Mouse (Mus musculus): ENCODE measurements around the gene Casc3. TPM values are rescaled to one million over a fixed set of nuclear protein-coding genes. Genes with fewer than 3 reads are reported as not detected.

Gene Casc3
- total RNA-seq, 1 experiment from 2014 or later: 22.8 TPM

DNA sequence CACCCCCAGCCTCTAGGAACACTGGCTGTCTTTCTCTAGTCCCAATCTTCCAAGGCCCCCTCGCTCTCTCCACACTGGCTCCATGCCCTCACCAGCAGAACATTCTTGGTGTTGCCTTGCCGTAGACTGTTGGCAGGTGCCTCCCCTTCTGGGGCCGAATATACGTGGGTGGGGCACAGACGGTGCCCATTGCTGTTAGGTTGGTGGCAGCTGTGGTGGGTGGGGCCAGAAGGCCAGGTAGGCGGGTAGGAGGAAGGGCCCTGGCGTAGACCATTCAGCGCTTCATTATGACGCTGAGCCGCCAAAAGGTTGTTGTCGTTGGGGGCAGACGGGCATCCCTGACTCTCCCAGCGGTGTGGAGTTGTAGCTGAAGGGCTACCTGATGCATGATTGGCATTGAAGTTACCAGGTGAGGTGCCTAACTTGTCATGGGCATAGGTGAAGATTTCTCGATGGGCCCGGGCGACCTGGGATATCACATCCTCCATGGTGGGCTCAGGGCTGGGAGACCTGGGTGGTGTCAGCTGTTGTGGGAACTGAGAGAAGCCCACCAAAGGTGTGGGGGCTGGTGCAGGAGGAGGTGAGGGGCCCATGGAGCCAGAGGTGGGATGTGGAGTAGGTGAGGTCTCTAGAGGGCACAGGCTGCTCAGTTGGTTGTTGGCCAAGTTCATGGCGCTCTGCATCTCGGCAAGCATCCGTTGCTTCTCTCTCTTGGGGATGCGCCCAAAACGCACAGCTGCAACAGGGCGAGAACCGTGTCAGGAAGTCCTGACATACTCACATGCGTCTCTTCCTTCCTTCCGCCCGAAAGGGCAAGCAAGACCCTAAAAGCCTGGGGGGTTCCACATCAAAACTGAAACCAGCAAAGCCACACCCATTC, 34.4 kb upstream of the Casc3 start:
- ATAC-seq (replicated peaks in 1 of 2; ENCODE audit: insufficient read depth in 1 of 2, low FRiP score in 2 of 2, low TSS enrichment in 1 of 2, low read depth in 1 of 2, poor library complexity in 2 of 2, severe bottlenecking in 2 of 2): no peak

DNA sequence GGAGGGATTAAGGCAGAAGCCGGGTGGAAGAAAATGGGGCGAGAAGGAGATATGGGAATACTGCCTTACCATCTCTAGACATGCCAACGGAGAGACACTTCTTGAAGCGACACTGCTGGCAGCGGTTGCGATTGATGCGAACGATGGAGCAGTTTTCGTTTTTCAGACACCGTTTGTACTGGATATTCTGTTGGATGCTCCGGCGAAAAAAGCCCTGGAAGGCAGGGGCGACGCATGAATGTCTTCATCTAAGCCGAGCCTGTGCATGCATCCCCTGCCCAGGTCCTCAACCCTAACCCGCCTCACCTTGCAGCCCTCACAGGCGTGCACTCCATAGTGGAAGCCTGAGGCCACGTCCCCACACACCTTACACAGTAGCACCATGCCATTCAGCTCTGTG, 33.6 kb upstream of the Casc3 start:
- no peak for ATAC-seq (replicated peaks in 1 of 2; ENCODE audit: insufficient read depth in 1 of 2, low FRiP score in 2 of 2, low TSS enrichment in 1 of 2, low read depth in 1 of 2, poor library complexity in 2 of 2, severe bottlenecking in 2 of 2)

DNA sequence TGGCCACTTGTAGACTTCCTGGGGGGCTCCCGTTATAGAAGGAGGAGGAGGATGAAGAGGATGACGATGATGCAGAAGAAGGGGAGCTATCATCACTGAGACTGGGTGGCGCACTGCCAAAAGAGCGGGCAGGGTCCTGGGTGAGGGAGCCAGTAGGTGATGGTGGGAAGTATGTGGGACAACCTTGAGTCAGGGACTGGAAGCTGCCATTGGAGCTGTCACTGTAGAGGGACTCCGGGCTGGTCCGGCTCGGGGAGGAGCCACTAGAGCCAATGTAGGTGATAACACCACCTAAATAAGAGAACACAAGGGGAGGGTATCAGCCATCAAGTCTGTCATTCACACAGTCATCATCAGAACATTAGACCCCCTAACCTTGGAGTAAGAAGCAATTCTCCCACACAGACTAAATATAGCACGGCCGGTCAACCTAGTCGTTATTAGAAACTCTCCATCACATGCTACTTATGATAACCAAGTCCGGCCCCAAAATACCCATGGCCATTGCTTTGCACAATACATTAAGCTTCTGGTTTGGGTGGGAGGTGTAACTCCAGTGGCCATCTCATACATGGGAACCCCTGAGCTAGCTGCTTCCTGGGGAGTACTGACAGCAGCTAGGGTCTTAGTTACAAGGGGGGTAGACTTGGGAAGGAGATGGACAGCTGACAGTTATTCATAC, 32.7 kb upstream of the Casc3 start:
- ATAC-seq (replicated peaks in 1 of 2; ENCODE audit: insufficient read depth in 1 of 2, low FRiP score in 2 of 2, low TSS enrichment in 1 of 2, low read depth in 1 of 2, poor library complexity in 2 of 2, severe bottlenecking in 2 of 2): no peak

DNA sequence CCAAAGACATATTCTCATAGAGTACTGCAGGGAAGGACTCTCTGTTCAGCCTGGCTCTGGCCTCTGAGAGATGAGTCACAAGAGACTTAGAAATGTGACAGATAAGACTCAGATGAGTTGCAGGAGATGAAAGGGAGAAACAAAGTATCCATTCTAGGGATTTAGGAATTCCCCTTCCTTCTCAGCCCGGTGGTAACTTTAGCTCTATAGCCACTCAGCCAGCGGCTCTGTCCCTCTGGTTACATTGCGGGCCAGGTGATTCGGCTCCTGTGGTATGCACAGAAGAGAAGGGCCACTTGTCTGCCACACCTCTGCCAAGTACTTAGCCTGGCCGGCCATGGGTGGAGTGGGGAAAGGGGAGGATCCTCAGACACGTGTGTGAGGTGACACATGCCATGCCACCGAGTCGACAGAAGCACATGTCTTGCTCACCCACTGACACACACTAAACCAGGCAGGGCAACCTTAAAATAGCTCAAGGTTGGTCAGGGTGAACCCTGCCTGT, 32.0 kb upstream of the Casc3 start:
- ATAC-seq (replicated peaks in 1 of 2; ENCODE audit: insufficient read depth in 1 of 2, low FRiP score in 2 of 2, low TSS enrichment in 1 of 2, low read depth in 1 of 2, poor library complexity in 2 of 2, severe bottlenecking in 2 of 2): no peak

DNA sequence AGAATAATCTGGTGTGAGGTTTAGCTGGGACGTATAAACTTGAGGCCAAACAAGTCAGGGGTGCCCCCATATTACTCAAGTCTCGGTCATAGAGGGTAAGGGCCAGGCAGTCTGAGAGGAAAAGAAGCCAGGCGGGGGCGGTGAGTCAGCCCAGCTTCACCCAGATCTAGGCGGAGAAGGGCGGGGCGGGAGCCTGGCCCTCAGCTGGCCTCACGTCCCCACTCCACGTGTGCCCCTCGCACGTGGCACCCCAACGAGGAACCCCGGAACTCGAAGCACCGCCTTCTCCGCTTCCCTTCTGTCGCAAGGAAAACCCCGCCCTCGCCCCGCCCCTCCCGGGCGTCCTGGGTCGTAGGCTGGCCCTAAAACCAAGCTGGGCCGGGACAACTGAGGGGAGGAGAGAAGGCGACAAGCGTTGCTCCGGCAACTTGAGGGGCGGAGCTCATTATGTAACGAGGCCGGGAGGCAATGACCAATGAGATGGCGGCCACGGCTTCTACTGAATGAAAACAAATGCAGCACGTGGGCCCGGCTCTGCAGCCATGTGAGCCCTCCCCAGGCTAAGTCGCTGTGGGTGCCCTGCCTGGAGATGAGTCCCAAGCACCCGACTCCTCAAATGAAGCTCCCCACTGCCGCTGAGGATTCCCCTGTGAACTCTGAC, 30.9 kb upstream of the Casc3 start:
- peak; percentile 74 to 89 for ATAC-seq (replicated peaks in 1 of 2; ENCODE audit: insufficient read depth in 1 of 2, low FRiP score in 2 of 2, low TSS enrichment in 1 of 2, low read depth in 1 of 2, poor library complexity in 2 of 2, severe bottlenecking in 2 of 2)

DNA sequence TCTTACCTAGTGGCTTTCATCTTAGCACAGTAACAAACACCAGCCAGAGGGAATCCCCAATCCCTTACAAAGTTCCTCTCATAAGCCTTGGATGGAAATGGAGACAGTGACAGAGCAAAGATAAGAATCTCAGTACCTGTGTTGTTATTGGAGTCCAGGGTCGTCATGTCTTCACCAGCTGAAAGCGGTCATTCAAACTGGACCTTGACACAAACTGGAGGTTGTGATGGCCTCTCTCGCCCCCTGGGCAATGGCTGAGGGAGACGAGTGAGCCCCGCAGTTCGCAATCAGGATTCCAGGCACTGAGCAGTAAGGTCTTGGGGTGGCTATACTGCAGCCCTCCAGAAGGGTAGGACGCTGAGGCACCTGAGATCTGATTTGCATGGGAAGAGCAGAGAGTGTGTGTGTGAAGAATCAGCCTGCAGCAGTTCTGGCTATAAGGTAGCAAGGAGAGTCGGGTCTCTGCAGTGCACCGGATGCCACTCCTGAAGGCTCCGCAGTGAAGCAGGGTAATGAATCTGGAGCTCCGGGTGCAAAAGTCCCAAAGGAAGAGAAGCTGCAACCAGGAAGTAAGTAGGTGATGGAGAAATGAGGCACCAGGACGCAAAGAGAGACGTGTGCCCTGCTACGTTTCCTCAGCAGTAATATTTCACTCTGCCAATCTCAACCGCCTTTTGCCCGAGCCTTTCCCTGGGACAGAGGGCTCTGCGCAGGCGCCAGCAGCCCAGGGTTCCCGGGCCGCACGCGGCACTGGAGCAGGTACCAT, 29.9 kb upstream of the Casc3 start, which contains the start of gene Nr1d1:
Nr1d1 (minus strand) TSS at position 752 of the 766 bp plus-strand sequence.
- no peak for ATAC-seq (replicated peaks in 1 of 2; ENCODE audit: insufficient read depth in 1 of 2, low FRiP score in 2 of 2, low TSS enrichment in 1 of 2, low read depth in 1 of 2, poor library complexity in 2 of 2, severe bottlenecking in 2 of 2)

- peak; percentile 56 to 57 for ATAC-seq (replicated peaks in 1 of 2; ENCODE audit: insufficient read depth in 1 of 2, low FRiP score in 2 of 2, low TSS enrichment in 1 of 2, low read depth in 1 of 2, poor library complexity in 2 of 2, severe bottlenecking in 2 of 2)
Measured at GRCm38 (mm10) chr11:98775348-98776051, 29.2 kb upstream of the Casc3 start.

DNA sequence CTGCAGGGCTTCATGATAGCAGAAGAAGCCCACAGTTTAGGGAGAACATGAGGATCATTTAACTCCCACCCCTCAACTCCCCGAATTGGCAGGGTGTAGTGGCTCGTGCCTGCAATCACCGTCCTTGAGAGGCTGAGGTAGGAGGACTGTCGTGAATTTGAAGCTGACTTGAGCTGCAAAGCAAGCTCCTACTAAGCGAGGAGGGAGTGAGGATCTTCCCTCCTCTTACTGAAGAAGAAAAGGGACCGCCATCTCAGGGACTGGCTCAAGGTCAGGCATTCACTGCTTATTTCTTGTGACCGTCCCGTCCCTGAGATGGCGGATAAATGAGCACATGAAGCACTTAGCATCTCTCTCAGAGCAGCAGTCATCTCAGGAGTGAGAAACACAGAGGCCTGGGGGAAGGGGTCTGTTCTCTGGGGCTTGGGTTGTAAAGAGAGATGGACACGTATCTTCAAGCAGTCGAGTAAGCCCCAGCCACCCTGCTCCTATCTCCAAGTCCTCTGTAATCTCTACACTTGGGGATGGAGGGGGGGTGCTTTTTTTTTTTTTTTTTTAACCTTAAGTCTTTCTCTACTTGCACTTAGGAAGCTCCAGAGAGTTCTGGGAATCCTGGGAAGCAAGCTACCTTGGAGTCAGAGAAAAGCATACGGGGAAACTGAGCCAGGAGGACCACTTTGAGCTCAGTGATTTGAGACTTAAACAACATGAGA, 28.5 kb upstream of the Casc3 start:
- ATAC-seq (replicated peaks in 1 of 2; ENCODE audit: insufficient read depth in 1 of 2, low FRiP score in 2 of 2, low TSS enrichment in 1 of 2, low read depth in 1 of 2, poor library complexity in 2 of 2, severe bottlenecking in 2 of 2): no peak

GRCm38 (mm10) chr11:98776843-98777590, 27.7 kb upstream of the Casc3 start:
- no peak for ATAC-seq (replicated peaks in 1 of 2; ENCODE audit: insufficient read depth in 1 of 2, low FRiP score in 2 of 2, low TSS enrichment in 1 of 2, low read depth in 1 of 2, poor library complexity in 2 of 2, severe bottlenecking in 2 of 2)

GRCm38 (mm10) chr11:98777888-98778287, 26.8 kb upstream of the Casc3 start:
- ATAC-seq (replicated peaks in 1 of 2; ENCODE audit: insufficient read depth in 1 of 2, low FRiP score in 2 of 2, low TSS enrichment in 1 of 2, low read depth in 1 of 2, poor library complexity in 2 of 2, severe bottlenecking in 2 of 2): no peak

GRCm38 (mm10) chr11:98781851-98782512, 22.7 kb upstream of the Casc3 start:
- ATAC-seq (replicated peaks in 1 of 2; ENCODE audit: insufficient read depth in 1 of 2, low FRiP score in 2 of 2, low TSS enrichment in 1 of 2, low read depth in 1 of 2, poor library complexity in 2 of 2, severe bottlenecking in 2 of 2): no peak

GRCm38 (mm10) chr11:98782651-98783235, 22.0 kb upstream of the Casc3 start:
- ATAC-seq (replicated peaks in 1 of 2; ENCODE audit: insufficient read depth in 1 of 2, low FRiP score in 2 of 2, low TSS enrichment in 1 of 2, low read depth in 1 of 2, poor library complexity in 2 of 2, severe bottlenecking in 2 of 2): no peak

DNA sequence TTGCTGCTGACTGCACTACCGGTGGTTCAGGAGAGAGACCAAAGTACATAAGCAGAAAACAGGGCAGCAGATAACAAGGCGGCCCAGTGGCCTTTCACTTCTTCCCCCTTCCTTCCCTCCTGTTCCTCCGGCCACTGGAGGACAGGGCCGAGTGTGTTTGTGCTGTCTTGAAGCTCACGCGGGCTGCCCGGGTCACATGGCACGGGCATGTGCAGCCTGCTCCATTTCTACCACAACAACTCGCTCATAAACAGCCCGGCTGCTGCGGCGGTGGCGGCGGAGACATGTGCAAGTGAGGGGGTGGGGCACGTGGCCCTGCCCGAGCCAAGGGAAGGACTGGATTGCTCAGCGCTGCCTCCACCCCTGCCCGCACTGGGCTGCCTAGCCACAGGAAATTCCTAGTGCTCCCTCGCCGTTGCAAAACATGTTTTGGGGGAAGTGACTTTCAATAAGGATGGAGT, 21.4 kb upstream of the Casc3 start:
- ATAC-seq (replicated peaks in 1 of 2; ENCODE audit: insufficient read depth in 1 of 2, low FRiP score in 2 of 2, low TSS enrichment in 1 of 2, low read depth in 1 of 2, poor library complexity in 2 of 2, severe bottlenecking in 2 of 2): peak; percentile 57 to 78

- no peak for ATAC-seq (replicated peaks in 1 of 2; ENCODE audit: insufficient read depth in 1 of 2, low FRiP score in 2 of 2, low TSS enrichment in 1 of 2, low read depth in 1 of 2, poor library complexity in 2 of 2, severe bottlenecking in 2 of 2)
Measured at GRCm38 (mm10) chr11:98784139-98784538, 20.6 kb upstream of the Casc3 start.

DNA sequence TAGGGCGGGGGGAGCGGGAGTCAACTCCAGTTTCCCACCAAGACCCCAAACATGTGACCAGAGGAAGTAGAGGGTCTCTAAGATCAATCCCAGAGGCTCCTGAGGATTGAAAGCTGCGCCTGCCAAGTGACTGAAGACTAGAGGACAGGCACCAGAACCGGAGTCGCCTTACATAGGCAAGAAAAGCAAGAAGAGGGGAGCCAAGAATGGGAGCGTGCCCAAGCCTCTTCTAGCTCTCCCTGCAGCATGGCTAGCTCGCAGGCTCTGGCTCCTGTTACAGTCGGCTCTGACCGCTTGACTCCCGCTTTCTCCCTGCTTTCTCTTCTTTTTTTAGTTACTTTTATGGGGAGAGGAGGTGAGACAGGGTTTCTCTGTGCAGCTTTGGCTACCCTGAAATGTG, 19.5 kb upstream of the Casc3 start:
- ATAC-seq (replicated peaks in 1 of 2; ENCODE audit: insufficient read depth in 1 of 2, low FRiP score in 2 of 2, low TSS enrichment in 1 of 2, low read depth in 1 of 2, poor library complexity in 2 of 2, severe bottlenecking in 2 of 2): no peak
